Mouse (Mus musculus): ENCODE results near the gene Dop1b. TPM values are rescaled to one million over a fixed set of nuclear protein-coding genes. Genes with fewer than 3 reads are reported as not detected.
"Not testable (repeated sequence)": the region's sequence is repeated elsewhere in the genome, so short reads cannot be mapped to it uniquely, and the experiment has no call there.

Gene Dop1b
- total and polyA plus RNA-seq, 2 experiments: 12.1 to 30.3 TPM

GRCm38 (mm10) chr16:93684441-93684840 lies 27.3 kb upstream of the Dop1b start:
- no peak for DNase-seq (ENCODE audit: extremely low read depth, low read depth, low spot score)
- no peak for TF ChIP-seq CTCF (IDR thresholded peaks at IDR 0.05; ENCODE audit: low read depth, low read length)
- no peak for TF ChIP-seq POLR2A (IDR thresholded peaks at IDR 0.05; ENCODE audit: extremely low read depth, insufficient read depth, low read length)
- H3K79me2 ChIP-seq (ENCODE audit: control insufficient read depth, insufficient read depth, low read length): no peaks in the 10 kb centered on the region
- no peaks in the 10 kb centered on the region for H3K36me3 ChIP-seq (ENCODE audit: control insufficient read depth, insufficient read depth, low read length)
- no peak overlapping the region for H3K4me3 ChIP-seq (ENCODE audit: insufficient read depth, low read depth, low read length)
- H3K27ac ChIP-seq (replicated peaks; ENCODE audit: insufficient read depth, low read depth, low read length): no peak overlapping the region
- H3K27me3 ChIP-seq (ENCODE audit: control insufficient read depth, insufficient read depth, low read length): peaks cover 7% of the 10 kb centered on the region; the same call in 1 of the 2 replicates
- 67% methylated on average over 7 of the region's 7 CpGs for WGBS
- no peak overlapping the region for H3K9ac ChIP-seq (ENCODE audit: low read depth, low read length)
- peaks cover 6% of the 10 kb centered on the region for H3K4me1 ChIP-seq (ENCODE audit: control insufficient read depth, insufficient read depth, low read length)

- WGBS: 98% methylated on average over 3 of the region's 3 CpGs
- H3K36me3 ChIP-seq (ENCODE audit: control insufficient read depth, insufficient read depth, low read length): not testable (repeated sequence)
These were observed 25.9 kb upstream of the Dop1b start for GRCm38 (mm10) chr16:93685783-93686182.

DNA sequence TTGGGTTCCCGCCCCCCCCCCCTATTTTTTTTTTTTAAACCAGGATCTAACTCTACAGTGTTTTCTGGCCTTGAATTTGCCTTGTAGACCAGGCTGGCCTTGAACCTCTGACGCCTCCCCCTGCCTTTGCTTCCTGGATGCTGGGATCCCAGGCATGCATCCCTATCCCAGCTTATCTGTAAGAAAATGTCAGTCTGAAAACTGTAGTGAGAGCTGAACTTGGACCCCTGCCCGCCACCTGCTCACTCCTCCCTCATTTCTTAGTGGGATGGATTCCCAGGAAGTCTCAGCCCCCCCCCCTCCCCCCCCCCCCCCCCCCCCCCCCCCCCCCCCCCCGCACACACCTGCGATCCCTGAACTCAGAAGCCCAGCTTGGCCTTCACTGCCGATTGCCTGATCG lies 25.3 kb upstream of the Dop1b start:
- H3K27me3 ChIP-seq (ENCODE audit: control insufficient read depth, insufficient read depth, low read length): peaks cover 7% of the 10 kb centered on the region; the same call in 1 of the 2 replicates
- no peak for DNase-seq (ENCODE audit: extremely low read depth, low read depth, low spot score)
- H3K27ac ChIP-seq (replicated peaks; ENCODE audit: insufficient read depth, low read depth, low read length): no peak overlapping the region
- H3K4me3 ChIP-seq (ENCODE audit: insufficient read depth, low read depth, low read length): no peak overlapping the region
- peaks cover 6% of the 10 kb centered on the region for H3K4me1 ChIP-seq (ENCODE audit: control insufficient read depth, insufficient read depth, low read length)
- H3K36me3 ChIP-seq (ENCODE audit: control insufficient read depth, insufficient read depth, low read length): no peaks in the 10 kb centered on the region
- 67% methylated on average over 5 of the region's 7 CpGs for WGBS
- no peak for TF ChIP-seq CTCF (IDR thresholded peaks at IDR 0.05; ENCODE audit: low read depth, low read length)
- no peak for TF ChIP-seq POLR2A (IDR thresholded peaks at IDR 0.05; ENCODE audit: extremely low read depth, insufficient read depth, low read length)
- no peak overlapping the region for H3K9ac ChIP-seq (ENCODE audit: low read depth, low read length)
- no peaks in the 10 kb centered on the region for H3K79me2 ChIP-seq (ENCODE audit: control insufficient read depth, insufficient read depth, low read length)

More at GRCm38 (mm10) chr16:93685783-93686182, 25.9 kb upstream of the Dop1b start:
- not testable (repeated sequence) for H3K4me1 ChIP-seq (ENCODE audit: control insufficient read depth, insufficient read depth, low read length); H3K4me3 ChIP-seq (ENCODE audit: insufficient read depth, low read depth, low read length); H3K9ac ChIP-seq (ENCODE audit: low read depth, low read length); H3K79me2 ChIP-seq (ENCODE audit: control insufficient read depth, insufficient read depth, low read length); H3K27me3 ChIP-seq (ENCODE audit: control insufficient read depth, insufficient read depth, low read length); H3K27ac ChIP-seq (replicated peaks; ENCODE audit: insufficient read depth, low read depth, low read length); DNase-seq (ENCODE audit: extremely low read depth, low read depth, low spot score)

GRCm38 (mm10) chr16:93686945-93687344 lies 24.8 kb upstream of the Dop1b start:
- Histone ChIP-seq H3K4me1 (ENCODE audit: control insufficient read depth, insufficient read depth, low read length) (peaks cover 6% of the 10 kb centered on the region), H3K4me3 (ENCODE audit: insufficient read depth, low read depth, low read length) (peak overlapping the region; percentile 28; the same call in 1 of the 2 replicates), H3K36me3 (ENCODE audit: control insufficient read depth, insufficient read depth, low read length) (no peaks in the 10 kb centered on the region), H3K79me2 (ENCODE audit: control insufficient read depth, insufficient read depth, low read length) (no peaks in the 10 kb centered on the region), H3K27ac (replicated peaks; ENCODE audit: insufficient read depth, low read depth, low read length) (no peak overlapping the region), H3K27me3 (ENCODE audit: control insufficient read depth, insufficient read depth, low read length) (peaks cover 7% of the 10 kb centered on the region; the same call in 1 of the 2 replicates), H3K9ac (ENCODE audit: low read depth, low read length) (no peak overlapping the region; the same call in 1 of the 2 replicates)
- peak; percentile 78 for DNase-seq (ENCODE audit: extremely low read depth, low read depth, low spot score)
- 34% methylated on average over 5 of the region's 5 CpGs for WGBS
- TF ChIP-seq POLR2A (IDR thresholded peaks at IDR 0.05; ENCODE audit: extremely low read depth, insufficient read depth, low read length) (no peak), CTCF (IDR thresholded peaks at IDR 0.05; ENCODE audit: low read depth, low read length) (no peak; the same call in 1 of the 2 replicates)

DNA sequence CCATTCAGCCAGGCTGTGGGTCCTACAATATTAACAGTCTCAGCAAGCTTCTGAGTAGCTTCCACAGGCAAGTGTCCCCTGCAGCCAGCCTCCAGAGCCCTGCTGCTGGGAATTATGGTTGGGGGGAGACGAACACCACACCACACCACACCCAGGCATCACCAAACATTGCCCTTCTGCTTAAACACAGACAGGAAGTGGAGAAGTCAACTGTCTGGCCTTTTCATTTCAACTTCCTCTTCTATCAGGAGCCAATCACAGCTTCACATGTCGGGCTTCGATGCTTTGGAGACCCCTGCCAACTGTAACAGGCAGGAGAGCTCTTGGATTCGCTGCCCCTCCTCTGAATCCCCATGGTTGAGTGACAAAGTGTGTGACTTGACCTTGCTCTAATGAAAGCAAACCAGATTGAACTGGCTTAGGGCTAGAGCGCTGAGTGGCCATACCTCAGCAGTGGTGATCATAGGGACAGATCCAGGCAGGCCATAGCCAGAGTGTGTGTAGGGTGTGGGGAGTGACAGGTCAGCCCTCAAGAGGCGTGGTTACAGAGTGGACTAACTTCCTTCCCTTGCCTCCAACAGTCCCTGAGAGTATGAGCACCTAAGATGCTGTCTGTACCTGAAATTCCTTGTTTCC lies 20.4 kb upstream of the Dop1b start:
- DNase-seq (ENCODE audit: extremely low read depth, low read depth, low spot score): no peak
- peaks cover 2% of the 10 kb centered on the region; the same call in 1 of the 2 replicates for H3K4me1 ChIP-seq (ENCODE audit: control insufficient read depth, insufficient read depth, low read length)
- H3K4me3 ChIP-seq (ENCODE audit: insufficient read depth, low read depth, low read length): no peak overlapping the region
- TF ChIP-seq POLR2A (IDR thresholded peaks at IDR 0.05; ENCODE audit: extremely low read depth, insufficient read depth, low read length) (no peak), CTCF (IDR thresholded peaks at IDR 0.05; ENCODE audit: low read depth, low read length) (no peak)
- no peaks in the 10 kb centered on the region for H3K79me2 ChIP-seq (ENCODE audit: control insufficient read depth, insufficient read depth, low read length)
- no peak overlapping the region for H3K27ac ChIP-seq (replicated peaks; ENCODE audit: insufficient read depth, low read depth, low read length)
- 78% methylated on average over 6 of the region's 6 CpGs for WGBS
- no peaks in the 10 kb centered on the region for H3K36me3 ChIP-seq (ENCODE audit: control insufficient read depth, insufficient read depth, low read length)
- no peaks in the 10 kb centered on the region for H3K27me3 ChIP-seq (ENCODE audit: control insufficient read depth, insufficient read depth, low read length)
- H3K9ac ChIP-seq (ENCODE audit: low read depth, low read length): no peak overlapping the region

DNA sequence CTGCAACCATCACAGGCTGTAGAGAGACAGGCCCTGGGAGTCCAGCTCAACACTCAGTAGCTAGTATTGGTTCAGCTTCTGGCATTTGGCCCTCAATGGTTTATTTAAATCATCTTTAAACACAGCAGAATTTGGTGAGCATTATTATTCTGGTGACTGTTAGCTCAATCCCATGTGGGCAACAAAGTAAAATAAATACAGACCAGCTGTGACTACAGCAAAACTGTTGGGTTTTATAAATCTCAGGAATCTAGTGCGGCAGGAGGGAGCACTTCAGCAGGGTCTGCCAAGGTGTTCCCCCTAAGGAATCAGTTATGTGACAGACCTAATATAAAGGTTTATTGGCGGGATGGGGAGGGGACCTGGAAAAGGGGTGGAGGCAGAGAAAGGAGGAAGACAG lies 19.0 kb upstream of the Dop1b start:
- no peaks in the 10 kb centered on the region for H3K79me2 ChIP-seq (ENCODE audit: control insufficient read depth, insufficient read depth, low read length)
- no peak for TF ChIP-seq POLR2A (IDR thresholded peaks at IDR 0.05; ENCODE audit: extremely low read depth, insufficient read depth, low read length)
- no peak for TF ChIP-seq CTCF (IDR thresholded peaks at IDR 0.05; ENCODE audit: low read depth, low read length)
- WGBS: 87% methylated on average over 2 of the region's 2 CpGs
- no peaks in the 10 kb centered on the region for H3K27me3 ChIP-seq (ENCODE audit: control insufficient read depth, insufficient read depth, low read length)
- H3K4me1 ChIP-seq (ENCODE audit: control insufficient read depth, insufficient read depth, low read length): no peaks in the 10 kb centered on the region
- H3K9ac ChIP-seq (ENCODE audit: low read depth, low read length): no peak overlapping the region
- no peak overlapping the region for H3K27ac ChIP-seq (replicated peaks; ENCODE audit: insufficient read depth, low read depth, low read length)
- H3K36me3 ChIP-seq (ENCODE audit: control insufficient read depth, insufficient read depth, low read length): no peaks in the 10 kb centered on the region
- H3K4me3 ChIP-seq (ENCODE audit: insufficient read depth, low read depth, low read length): no peak overlapping the region
- DNase-seq (ENCODE audit: extremely low read depth, low read depth, low spot score): no peak
